Mouse (Mus musculus) A20 (cell line): ENCODE data around the gene Aqr.
"Not testable (repeated sequence)": the region's sequence is repeated elsewhere in the genome, so short reads cannot be mapped to it uniquely, and the experiment has no call there.

Source experiments
- DNase-seq: peaks from one replicate; pipeline ENCODE4 v3.0.0-alpha.2; 2011; ENCODE audit warnings: low read depth, low spot score

Aqr gene

GRCm38 (mm10) chr2:114186924-114187323, at the start of gene Aqr:
Aqr (minus strand) TSS chr2:114187024.
- not testable (repeated sequence) for DNase-seq

- DNase-seq, result no peak
These were observed 49.7 kb upstream of the Aqr start for GRCm38 (mm10) chr2:114236566-114236965.

- no peak for DNase-seq
These were observed 48.8 kb upstream of the Aqr start for GRCm38 (mm10) chr2:114235584-114235983.

- DNase-seq, result peak; percentile 6
These were observed 44.4 kb upstream of the Aqr start for GRCm38 (mm10) chr2:114231248-114231647.

GRCm38 (mm10) chr2:114228672-114229071, 41.8 kb upstream of the Aqr start:
- DNase-seq, result no peak

- no peak for DNase-seq
These were observed 18.2 kb upstream of the Aqr start for GRCm38 (mm10) chr2:114205036-114205435.

GRCm38 (mm10) chr2:114201574-114201973, 14.8 kb upstream of the Aqr start:
- no peak for DNase-seq

GRCm38 (mm10) chr2:114200932-114201559, 14.2 kb upstream of the Aqr start, which contains the start of gene Zfp770:
Zfp770 (minus strand) TSS chr2:114201469.
- peak; percentile 91 for DNase-seq

- no peak for DNase-seq
These were observed 9.6 kb upstream of the Aqr start for GRCm38 (mm10) chr2:114196421-114196820.

- no peak for DNase-seq
These were observed 8.8 kb downstream of the Aqr start for GRCm38 (mm10) chr2:114177802-114178733.

GRCm38 (mm10) chr2:114174651-114175484, 12.0 kb downstream of the Aqr start:
- peak; percentile 87 for DNase-seq

GRCm38 (mm10) chr2:114173248-114173647, 13.6 kb downstream of the Aqr start:
- DNase-seq, result no peak

GRCm38 (mm10) chr2:114167837-114168236, 19.0 kb downstream of the Aqr start:
- no peak for DNase-seq

GRCm38 (mm10) chr2:114161978-114162377, 24.8 kb downstream of the Aqr start:
- no peak for DNase-seq

GRCm38 (mm10) chr2:114157345-114157744, 29.5 kb downstream of the Aqr start:
- DNase-seq, result no peak

- DNase-seq, result no peak
These were observed 30.2 kb downstream of the Aqr start for GRCm38 (mm10) chr2:114156639-114157038.

GRCm38 (mm10) chr2:114153247-114153646, 33.6 kb downstream of the Aqr start:
- DNase-seq, result no peak

- DNase-seq, result no peak
These were observed 39.9 kb downstream of the Aqr start for GRCm38 (mm10) chr2:114146864-114147458.

- DNase-seq, result peak; percentile 40
These were observed 41.5 kb downstream of the Aqr start for GRCm38 (mm10) chr2:114145315-114145801.

GRCm38 (mm10) chr2:114144915-114145314, 41.9 kb downstream of the Aqr start:
- DNase-seq, result no peak

GRCm38 (mm10) chr2:114143842-114144241, 43.0 kb downstream of the Aqr start:
- no peak for DNase-seq
